Mouse (Mus musculus): ENCODE results near the gene Robo2.
"Not testable (repeated sequence)": the region's sequence is repeated elsewhere in the genome, so short reads cannot be mapped to it uniquely, and the experiment has no call there.

The Robo2 gene

GRCm38 (mm10) chr16:74215791-74216190, 195.8 kb downstream of the Robo2 start:
- DNase-seq (ENCODE audit: low read depth, low spot score) = no peak

DNA sequence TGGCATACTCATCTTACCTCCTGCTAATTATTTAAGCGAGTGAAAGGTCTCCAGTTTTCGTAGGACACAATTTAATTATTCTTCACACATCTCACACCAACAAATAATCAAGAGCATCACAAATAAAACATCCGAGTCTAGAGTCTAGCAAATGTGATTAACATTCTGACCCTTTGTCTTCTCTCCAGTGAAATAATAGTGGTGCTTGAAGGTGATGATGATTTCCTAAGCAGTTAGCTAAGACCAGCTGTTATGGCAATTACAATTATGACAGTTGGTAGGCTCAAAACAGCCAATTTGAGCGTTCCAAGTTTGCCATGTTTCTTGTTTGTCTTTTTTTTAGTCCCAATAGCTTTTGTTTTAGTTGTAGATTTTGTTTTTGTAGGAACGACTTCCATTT, 210.9 kb downstream of the Robo2 start:
- no peak for DNase-seq (ENCODE audit: low read depth, low spot score)

GRCm38 (mm10) chr16:74200024-74200703, 211.5 kb downstream of the Robo2 start:
- DNase-seq (ENCODE audit: low read depth, low spot score) = no peak

DNA sequence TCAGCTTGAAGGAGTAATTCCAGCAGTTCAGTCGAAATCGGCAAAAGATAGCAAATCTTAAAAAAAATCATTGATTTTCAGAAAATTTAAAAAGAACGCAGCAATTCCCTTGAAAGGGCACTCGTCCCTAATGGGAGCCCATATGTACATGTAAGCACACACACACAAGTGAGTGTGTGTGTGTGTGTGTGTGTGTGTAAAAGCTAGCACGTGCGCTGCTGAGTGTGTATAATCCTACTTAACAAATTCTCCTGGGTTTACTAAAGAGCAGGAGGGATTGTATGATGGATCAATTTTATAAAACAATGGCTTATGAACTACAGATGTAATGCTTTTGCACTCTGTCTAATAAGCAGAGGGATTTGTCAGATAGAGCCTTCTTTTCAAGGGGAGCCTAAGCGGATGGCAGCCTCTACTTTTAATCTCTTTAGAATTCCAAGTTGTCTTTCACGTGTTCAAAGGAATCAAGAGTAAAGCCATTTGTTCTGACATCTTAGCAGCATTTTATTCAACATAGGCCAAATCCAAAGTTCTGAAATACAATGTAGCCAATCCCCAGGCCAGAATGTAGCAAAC, 218.6 kb downstream of the Robo2 start:
- DNase-seq (ENCODE audit: low read depth, low spot score) = no peak

DNA sequence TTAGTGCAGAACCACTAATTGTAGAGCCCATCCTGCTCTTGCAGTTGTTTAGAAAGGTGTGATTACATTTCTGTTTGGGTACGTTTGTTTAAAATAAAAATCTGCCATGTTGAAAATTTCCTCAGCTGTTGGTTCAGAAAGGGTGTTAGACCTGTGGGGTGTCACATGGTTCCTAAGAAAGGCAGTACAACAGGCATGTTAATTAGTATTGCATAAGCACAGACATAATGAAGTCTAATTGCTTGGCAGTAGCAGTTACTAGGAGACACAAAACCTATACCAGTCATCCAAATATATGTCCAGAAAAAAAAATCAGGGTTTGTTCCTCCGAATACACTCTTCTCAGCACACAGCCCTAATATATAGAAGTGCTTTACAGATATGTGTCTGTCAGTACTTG, 220.0 kb downstream of the Robo2 start:
- no peak for DNase-seq (ENCODE audit: low read depth, low spot score)

DNA sequence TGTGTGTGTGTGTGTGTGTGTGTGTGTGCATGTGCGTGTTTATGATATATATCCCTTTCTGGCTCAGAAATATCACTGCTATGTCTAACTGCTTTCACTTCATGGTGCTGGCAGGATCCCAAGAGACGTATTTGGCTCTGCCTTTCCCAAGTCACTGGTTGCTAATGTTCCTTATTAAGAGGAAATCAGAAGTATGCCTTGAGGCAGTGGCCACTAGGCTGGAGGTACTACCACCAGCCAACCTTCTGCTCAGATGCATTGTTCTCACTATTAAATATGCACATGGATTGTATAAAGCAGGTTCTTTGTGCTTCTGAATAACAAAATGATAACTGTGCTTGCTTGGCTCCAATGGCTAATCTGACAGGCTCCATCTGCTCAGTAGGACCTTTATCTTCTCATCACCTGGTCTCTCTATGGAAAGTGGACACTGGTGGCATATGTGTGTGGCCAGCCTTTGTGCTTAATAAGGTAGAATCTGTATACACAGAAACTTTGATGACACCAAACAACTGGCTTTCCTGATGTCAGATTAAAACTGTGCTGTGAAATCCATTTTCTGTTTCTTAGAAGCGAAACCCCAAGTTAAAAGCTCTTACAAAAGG, 229.0 kb downstream of the Robo2 start:
- no peak for DNase-seq (ENCODE audit: low read depth, low spot score)

- DNase-seq (ENCODE audit: low read depth, low spot score) = no peak
Observed at GRCm38 (mm10) chr16:74172673-74173072, 239.0 kb downstream of the Robo2 start.

DNA sequence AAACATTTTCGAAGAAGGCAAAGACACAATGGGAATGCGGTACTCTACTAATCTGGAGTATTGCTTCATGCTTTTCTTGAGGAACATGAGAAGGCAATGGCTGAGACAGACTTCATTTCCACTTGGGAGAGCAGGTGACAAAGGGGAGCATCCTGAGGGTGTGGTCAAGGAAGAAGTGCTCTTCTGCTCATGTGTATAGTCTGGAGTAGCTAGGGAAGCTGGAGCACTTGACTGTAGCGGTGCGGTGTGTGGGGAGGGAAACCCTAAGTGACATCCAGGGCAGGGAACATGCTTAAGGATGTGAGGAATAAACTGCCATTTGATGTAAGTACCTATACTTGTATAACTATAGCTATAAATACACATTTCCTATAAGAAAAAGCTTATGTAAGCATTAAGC, 242.0 kb downstream of the Robo2 start:
- no peak for DNase-seq (ENCODE audit: low read depth, low spot score)

- no peak for DNase-seq (ENCODE audit: low read depth, low spot score)
Observed at GRCm38 (mm10) chr16:74169121-74169520, 242.5 kb downstream of the Robo2 start.

GRCm38 (mm10) chr16:74167832-74168231, 243.8 kb downstream of the Robo2 start:
- DNase-seq (ENCODE audit: low read depth, low spot score) = no peak

DNA sequence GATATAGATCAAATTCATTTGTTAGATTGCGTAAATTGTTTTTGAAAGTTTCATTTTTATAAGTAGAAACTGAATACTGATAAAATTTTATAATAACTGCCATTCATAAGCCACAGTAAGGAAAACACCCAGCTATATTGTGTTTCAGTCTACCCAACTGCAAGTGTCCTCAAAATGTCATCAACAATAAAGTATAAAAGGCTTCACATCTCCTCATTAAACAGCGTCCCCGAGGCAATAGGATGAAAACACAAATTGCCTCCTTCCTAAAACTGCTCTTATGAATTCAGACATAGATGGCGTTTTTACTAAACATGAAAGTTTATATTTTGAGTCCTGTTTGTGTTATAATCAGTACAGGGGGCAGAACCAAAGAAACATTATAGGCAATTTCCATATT, 249.6 kb downstream of the Robo2 start:
- no peak for DNase-seq (ENCODE audit: low read depth, low spot score)

DNA sequence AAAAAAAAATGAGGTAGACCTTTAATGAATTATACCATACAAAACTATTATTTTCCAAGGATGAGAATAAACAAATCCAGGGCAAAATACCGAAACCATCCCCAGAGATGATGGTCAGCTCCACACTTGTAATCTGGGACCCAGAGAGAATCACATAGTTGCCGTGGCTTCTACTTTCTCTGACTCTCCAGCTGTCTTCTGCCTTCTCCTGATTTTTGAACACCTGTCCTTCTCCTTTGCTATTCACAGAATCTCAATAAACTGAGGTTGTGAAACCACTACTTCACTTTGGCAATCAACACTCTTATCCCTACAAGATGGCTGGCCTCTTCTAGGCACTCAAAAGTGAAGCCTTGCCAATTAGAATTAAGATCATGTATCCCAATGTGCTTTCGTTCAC, 252.4 kb downstream of the Robo2 start:
- DNase-seq (ENCODE audit: low read depth, low spot score) = no peak

DNA sequence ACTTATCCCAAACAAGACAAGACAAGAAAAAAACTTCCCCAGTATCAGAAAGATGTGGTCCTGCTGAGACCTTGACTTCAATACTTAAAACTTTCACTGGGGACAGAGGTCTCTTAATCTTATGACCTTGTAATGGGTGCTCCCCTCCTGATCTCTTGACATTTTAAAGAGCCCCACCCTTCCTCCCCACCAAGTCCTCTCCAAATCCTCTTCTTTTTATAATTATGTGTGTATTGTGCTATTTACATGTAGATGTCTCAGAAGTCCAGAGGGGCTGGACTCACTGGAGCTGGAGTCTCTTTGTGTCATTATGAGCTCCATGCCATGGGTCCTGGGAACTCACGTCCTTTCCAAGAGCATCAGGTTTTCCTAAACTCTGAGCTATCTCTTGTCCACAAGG, 275.4 kb downstream of the Robo2 start:
- no peak for DNase-seq (ENCODE audit: low read depth, low spot score)

DNA sequence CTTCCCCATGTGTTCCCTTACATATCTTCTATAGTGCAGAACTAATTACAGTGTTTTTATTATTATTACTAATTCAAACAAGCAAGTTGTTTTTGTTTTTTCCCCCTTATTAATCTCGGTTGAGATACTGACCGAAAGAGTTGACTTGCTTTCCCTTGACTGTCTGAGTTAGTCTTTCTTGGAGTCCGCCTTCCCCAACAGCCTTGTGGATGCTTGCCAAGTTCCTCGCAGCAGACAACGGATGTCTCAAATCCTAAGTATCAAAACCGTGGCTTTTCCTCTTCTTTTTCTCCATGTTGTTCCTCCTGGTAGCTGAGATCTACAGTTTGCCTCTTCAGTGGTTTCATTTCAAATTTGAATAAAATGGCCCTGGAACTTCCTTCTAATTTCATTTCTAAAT, 278.8 kb downstream of the Robo2 start:
- DNase-seq (ENCODE audit: low read depth, low spot score) = no peak

DNA sequence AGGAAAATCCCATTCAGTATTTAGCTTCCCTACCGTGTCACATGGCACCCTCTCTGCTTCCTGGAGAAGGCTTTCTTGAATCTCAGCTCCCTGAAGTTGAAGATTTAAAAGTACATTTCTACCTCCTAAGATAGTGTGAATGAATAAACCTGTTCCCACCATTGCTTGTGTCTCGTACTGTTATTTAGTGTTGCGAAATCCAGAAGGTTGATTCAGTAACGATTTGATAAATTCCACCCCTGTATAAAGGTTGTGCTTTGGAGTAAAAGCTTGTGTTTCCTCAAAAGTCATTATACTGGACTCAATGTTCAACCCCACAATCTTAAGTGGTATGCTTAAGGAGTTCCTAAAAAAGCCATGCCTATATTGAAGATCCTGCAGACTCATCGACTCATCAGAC, 280.3 kb downstream of the Robo2 start:
- no peak for DNase-seq (ENCODE audit: low read depth, low spot score)

- DNase-seq (ENCODE audit: low read depth, low spot score) = no peak
Observed at GRCm38 (mm10) chr16:74128443-74128983, 283.1 kb downstream of the Robo2 start.

DNA sequence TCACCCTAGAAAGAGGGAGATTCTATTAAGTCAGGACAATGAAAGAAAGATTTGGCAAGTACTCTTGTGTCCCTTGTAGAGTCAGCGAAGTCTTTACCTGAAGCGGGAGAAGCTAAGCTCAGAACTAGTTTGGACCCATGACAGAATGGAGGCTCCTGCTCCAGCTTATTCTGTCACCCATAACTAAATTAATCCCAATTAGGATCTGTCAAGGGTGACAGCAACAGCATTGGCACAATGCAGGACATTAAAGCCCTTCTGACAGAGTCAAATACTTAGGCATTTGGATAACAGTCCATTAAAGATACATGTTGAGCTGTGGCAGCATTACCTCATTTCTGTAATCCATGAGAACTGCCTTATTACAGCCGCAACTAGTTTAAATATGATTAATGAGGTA, 298.5 kb downstream of the Robo2 start:
- no peak for DNase-seq (ENCODE audit: low read depth, low spot score)

- no peak for DNase-seq (ENCODE audit: low read depth, low spot score)
Observed at GRCm38 (mm10) chr16:74111101-74111500, 300.5 kb downstream of the Robo2 start.

DNA sequence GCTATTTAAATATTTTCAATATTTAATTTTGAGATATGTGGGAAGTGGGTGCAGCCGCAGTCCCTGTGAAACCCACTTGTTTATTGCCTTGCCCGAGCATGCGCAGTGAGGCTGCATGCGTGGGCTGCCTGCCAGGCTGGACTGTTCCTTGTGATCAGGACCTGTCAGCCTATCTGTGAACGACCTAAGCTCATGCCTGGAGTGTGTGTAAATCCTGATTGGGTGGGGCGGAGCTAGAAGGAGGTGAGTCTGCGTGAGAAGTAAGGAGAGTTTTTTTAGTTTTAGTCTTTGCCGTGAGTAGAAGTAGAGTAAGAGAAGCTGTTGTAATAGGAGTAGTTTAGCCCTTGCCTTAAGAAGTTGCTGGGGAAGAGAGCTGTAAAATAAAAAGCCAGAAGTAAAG, 307.2 kb downstream of the Robo2 start:
- DNase-seq (ENCODE audit: low read depth, low spot score) = not testable (repeated sequence)

DNA sequence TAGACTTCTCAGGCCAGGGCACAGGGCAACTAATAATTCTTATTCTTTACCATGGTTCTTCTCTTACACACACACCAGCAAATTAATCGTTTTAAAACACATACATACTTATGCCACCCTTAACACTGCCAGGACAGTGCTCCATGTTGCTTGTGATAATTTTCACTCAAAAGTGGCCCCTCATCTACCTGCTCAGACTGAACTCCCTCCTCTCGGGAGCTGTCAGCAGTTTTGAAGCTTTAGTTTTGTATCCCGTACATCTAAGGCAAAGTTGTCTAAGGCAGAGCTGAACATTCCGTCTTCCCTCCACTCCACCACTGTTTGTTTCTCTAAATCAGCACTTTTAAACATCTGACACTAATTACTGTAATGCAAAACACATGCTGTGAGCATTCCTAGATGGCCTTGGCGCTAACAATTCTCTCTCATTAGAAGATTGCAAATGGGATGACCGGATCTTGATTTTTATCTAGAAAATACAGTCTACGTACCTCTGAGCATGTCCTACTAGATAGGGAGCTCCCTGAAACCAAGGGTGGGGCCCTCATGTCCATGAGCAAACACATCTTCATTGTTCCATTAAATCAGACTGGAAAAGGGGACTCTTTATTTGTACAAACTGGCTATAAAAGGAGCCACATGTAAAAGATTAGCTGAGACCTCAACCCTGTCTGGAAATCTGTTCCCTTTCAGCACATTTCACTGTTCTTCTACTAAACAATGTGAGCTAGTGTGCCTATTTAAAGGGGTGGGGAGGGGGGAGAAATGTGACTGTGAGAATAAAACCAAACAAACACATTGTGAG, 318.4 kb downstream of the Robo2 start:
- DNase-seq (ENCODE audit: low read depth, low spot score) = no peak

DNA sequence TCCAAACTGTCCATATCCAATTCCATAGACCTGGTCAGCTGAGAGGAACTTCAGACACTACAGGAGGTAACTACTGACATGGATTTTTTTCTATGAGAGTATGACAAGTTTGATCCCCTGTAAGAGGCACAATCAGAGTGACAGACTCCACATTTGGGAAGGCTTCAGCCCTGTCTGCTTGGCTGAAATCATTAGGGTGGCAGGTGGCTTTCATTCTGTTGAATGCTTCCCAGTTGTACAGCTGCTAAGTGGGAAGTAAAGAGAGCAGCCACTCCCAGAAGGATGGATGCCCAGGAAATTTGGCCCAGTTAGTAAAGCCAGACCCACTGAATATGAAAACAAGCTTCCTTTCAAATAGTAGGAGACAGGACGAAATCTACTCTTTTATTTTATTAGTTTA, 321.7 kb downstream of the Robo2 start:
- DNase-seq (ENCODE audit: low read depth, low spot score) = peak; percentile 60

- DNase-seq (ENCODE audit: low read depth, low spot score) = no peak
Observed at GRCm38 (mm10) chr16:74084188-74084587, 327.4 kb downstream of the Robo2 start.

All from telencephalon, adult 2 months (tissue).